Mouse (Mus musculus): ENCODE data around the gene Fndc8. TPM values are rescaled to one million over a fixed set of nuclear protein-coding genes. Genes with fewer than 3 reads are reported as not detected.
"Not testable (repeated sequence)": the region's sequence is repeated elsewhere in the genome, so short reads cannot be mapped to it uniquely, and the experiment has no call there.

The Fndc8 gene
- total RNA-seq, 2 experiments from 2014 or later: not detected

GRCm38 (mm10) chr11:82910679-82911389 lies 18.9 kb downstream of the Fndc8 start:
- DNase-seq: peak; percentile 81 to 88

GRCm38 (mm10) chr11:82914711-82915352 lies 22.9 kb downstream of the Fndc8 start:
- peak; percentile 78 to 90 for DNase-seq

GRCm38 (mm10) chr11:82920768-82921167 lies 28.8 kb downstream of the Fndc8 start:
- no peak for DNase-seq

- no peak for DNase-seq
Measured at GRCm38 (mm10) chr11:82921691-82922090, 29.8 kb downstream of the Fndc8 start.

- not testable (repeated sequence) for DNase-seq
Measured at GRCm38 (mm10) chr11:82923910-82924309, 32.0 kb downstream of the Fndc8 start.

GRCm38 (mm10) chr11:82928897-82929632 lies 37.1 kb downstream of the Fndc8 start:
- no peak for DNase-seq

GRCm38 (mm10) chr11:82929633-82929950 lies 37.7 kb downstream of the Fndc8 start:
- DNase-seq: no peak

GRCm38 (mm10) chr11:82930391-82930955 lies 38.5 kb downstream of the Fndc8 start:
- DNase-seq: not testable (repeated sequence)

GRCm38 (mm10) chr11:82931161-82931560 lies 39.2 kb downstream of the Fndc8 start:
- DNase-seq: not testable (repeated sequence)

GRCm38 (mm10) chr11:82931671-82932450 lies 39.9 kb downstream of the Fndc8 start:
- not testable (repeated sequence) for DNase-seq

- no peak for DNase-seq
Measured at GRCm38 (mm10) chr11:82933186-82933585, 41.3 kb downstream of the Fndc8 start.

GRCm38 (mm10) chr11:82943336-82943735 lies 51.4 kb downstream of the Fndc8 start:
- no peak for DNase-seq

- no peak for DNase-seq
Measured at GRCm38 (mm10) chr11:82945636-82946035, 53.7 kb downstream of the Fndc8 start.

GRCm38 (mm10) chr11:82947457-82947856 lies 55.5 kb downstream of the Fndc8 start:
- DNase-seq: peak in 1 of 2 experiments; percentile 51

- DNase-seq: peak; percentile 55 to 74
Measured at GRCm38 (mm10) chr11:82949036-82949435, 57.1 kb downstream of the Fndc8 start.

Other genes with a start within 250 kb of the Fndc8 start
- gene Cct6b, start 127.8 kb upstream of the Fndc8 start, total RNA-seq (2021): under 1 TPM in 1 of 2 experiments, not detected in 1; 0.31 TPM
- 10 to 100 TPM; 12.8 to 14.1 TPM for gene Zfp830, start 127.8 kb upstream of the Fndc8 start, total RNA-seq (2021)
- gene Lig3, start 111.0 kb upstream of the Fndc8 start, total RNA-seq (2021): 10 to 100 TPM; 12.7 to 14.7 TPM
- gene Rffl, start 20.9 kb upstream of the Fndc8 start, total RNA-seq (2021): 1 to 10 TPM; 3.5 to 3.6 TPM
- gene Rad51d, start 1.5 kb upstream of the Fndc8 start, total RNA-seq (2021): 10 to 100 TPM; 10.5 to 12.0 TPM
- gene Nle1, start 16.3 kb downstream of the Fndc8 start, total RNA-seq (2021): 10 to 100 TPM; 11.7 to 12.4 TPM
- 100 to 1,000 TPM; 185 to 201 TPM for gene Unc45b, start 18.4 kb downstream of the Fndc8 start, total RNA-seq (2021)
- gene Slfn5, start 59.2 kb downstream of the Fndc8 start, total RNA-seq (2021): 10 to 100 TPM; 50.5 to 65.6 TPM
- under 1 TPM; 0.69 to 0.87 TPM for gene Slfn9, start 99.7 kb downstream of the Fndc8 start, total RNA-seq (2021)
- under 1 TPM; 0.65 to 0.98 TPM for gene Slfn8, start 128.7 kb downstream of the Fndc8 start, total RNA-seq (2021)
- gene Slfn2, start 173.0 kb downstream of the Fndc8 start, total RNA-seq (2021): 1 to 10 TPM; 3.2 to 5.2 TPM
- under 1 TPM; 0.22 to 0.85 TPM for gene Slfn1, start 224.7 kb downstream of the Fndc8 start, total RNA-seq (2021)